Mouse (Mus musculus): ENCODE results near the gene Cubn. TPM values are rescaled to one million over a fixed set of nuclear protein-coding genes. Genes with fewer than 3 reads are reported as not detected.

Cubn gene
- total and polyA plus RNA-seq, 3 experiments: 0.03 TPM; not detected in 2

DNA sequence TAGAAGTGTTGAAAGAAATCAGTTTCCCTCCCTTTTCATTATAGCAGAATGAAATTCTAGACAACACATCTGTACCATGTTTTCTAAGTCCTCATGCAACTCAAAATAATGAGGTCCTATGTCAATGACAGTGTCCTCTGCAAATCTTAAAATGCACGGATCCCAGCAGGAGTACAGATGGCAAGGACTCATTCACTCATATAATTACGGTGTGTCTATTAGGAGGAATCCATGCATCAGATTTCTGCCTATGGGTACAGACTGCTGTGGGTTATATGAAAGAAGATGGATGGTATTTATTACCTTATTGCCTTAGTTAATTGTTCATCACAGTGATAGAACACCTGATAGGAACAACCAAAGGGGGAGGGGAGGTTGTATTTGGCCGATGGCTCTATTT, 118.8 kb downstream of the Cubn start:
- Histone ChIP-seq H3K27ac (ENCODE audit: control insufficient read depth, low read depth, low read length) (no peak overlapping the region), H3K36me3 (ENCODE audit: control insufficient read depth in 1 of 2, insufficient read depth in 2 of 2, low read length in 2 of 2) (no peaks in the 10 kb centered on the region), H3K9ac (ENCODE audit: control insufficient read depth, low read depth, low read length, poor library complexity, severe bottlenecking) (no peak overlapping the region), H3K27me3 (ENCODE audit: control insufficient read depth in 1 of 2, insufficient read depth in 2 of 2, low read length in 2 of 2) (peaks cover 0 to 2% of the 10 kb centered on the region in 2 experiments; a peak in 2 of 4 replicates), H3K9me3 (replicated peaks; ENCODE audit: insufficient read depth, low read length) (no peaks in the 10 kb centered on the region), H3K4me3 (ENCODE audit: control insufficient read depth in 1 of 2, insufficient read depth in 1 of 2, low read depth in 2 of 2, low read length in 2 of 2) (no peak overlapping the region), H3K79me2 (ENCODE audit: control insufficient read depth, insufficient read depth, low read length, poor library complexity) (no peaks in the 10 kb centered on the region), H3K4me1 (ENCODE audit: control insufficient read depth in 1 of 2, insufficient read depth in 2 of 2, low read length in 2 of 2) (no peaks in the 10 kb centered on the region)
- no peak for DNase-seq (ENCODE audit: low read depth, low spot score)
- TF ChIP-seq MAX (IDR thresholded peaks at IDR 0.05; ENCODE audit: low read length) (no peak), MEF2A (IDR thresholded peaks at IDR 0.05; ENCODE audit: extremely low read depth, insufficient replicate concordance, low read depth, low read length, poor library complexity, severe bottlenecking) (no peak), GATA1 (IDR thresholded peaks at IDR 0.05; ENCODE audit: low read depth, low read length) (no peak), USF1 (IDR thresholded peaks at IDR 0.05; ENCODE audit: low read depth, low read length) (no peak), KAT2A (conservative IDR thresholded peaks at IDR 0.05; ENCODE audit: low read depth, low read length) (no peak), RAD21 (IDR thresholded peaks at IDR 0.05; ENCODE audit: low read depth, low read length) (no peak), CTCF (IDR thresholded peaks at IDR 0.05 in 2 of 3, conservative IDR thresholded peaks at IDR 0.05 in 1 of 3; ENCODE audit: control insufficient read depth in 1 of 3, insufficient read depth in 1 of 3, low read depth in 2 of 3, low read length in 3 of 3, poor library complexity in 1 of 3, severe bottlenecking in 1 of 3) (no peak), NRF1 (IDR thresholded peaks at IDR 0.05; ENCODE audit: insufficient read depth, low read depth, low read length, poor library complexity, severe bottlenecking) (no peak)

DNA sequence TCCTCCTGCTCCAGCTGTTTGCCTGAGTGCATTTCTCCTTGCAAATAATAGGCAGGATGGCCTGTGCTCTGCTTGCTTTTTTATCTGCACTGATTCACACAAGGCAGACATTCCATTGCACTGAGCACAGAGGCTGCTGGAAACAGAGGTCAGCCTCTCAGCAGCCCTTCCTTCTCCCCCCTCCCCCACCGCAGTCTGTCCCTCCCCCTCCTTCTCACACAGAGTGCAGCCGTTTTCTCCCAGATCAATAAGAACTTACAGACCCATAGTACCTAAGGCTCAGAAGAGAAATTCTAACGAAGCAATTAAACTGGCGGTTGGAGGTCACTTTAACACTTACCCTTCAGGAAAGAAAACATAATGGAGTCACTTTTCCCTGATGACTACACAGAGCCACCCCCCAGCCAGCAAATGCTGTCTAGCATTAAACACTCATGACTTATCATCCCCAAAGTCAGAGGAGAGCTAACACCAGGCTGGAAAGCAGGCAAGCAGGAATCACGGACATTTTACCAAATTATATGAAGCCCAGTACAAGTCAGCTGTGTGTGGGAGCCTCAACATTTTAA, 119.3 kb downstream of the Cubn start:
- no peak for TF ChIP-seq ZMIZ1 (IDR thresholded peaks at IDR 0.05; ENCODE audit: low read depth, low read length)
- TF ChIP-seq POLR2AphosphoS5 (IDR thresholded peaks at IDR 0.05; ENCODE audit: borderline replicate concordance, low read depth, low read length): no peak
- TF ChIP-seq SIN3A (IDR thresholded peaks at IDR 0.05; ENCODE audit: low read length): no peak
- TF ChIP-seq TAL1 (IDR thresholded peaks at IDR 0.05; ENCODE audit: low read length): no peak
- no peak for TF ChIP-seq ZC3H11A (IDR thresholded peaks at IDR 0.05; ENCODE audit: low read depth, low read length)
- TF ChIP-seq MAFK (IDR thresholded peaks at IDR 0.05; ENCODE audit: borderline replicate concordance, low read depth, low read length): no peak
- no peak for TF ChIP-seq MAX (IDR thresholded peaks at IDR 0.05; ENCODE audit: low read length)
- no peak for TF ChIP-seq MYB (IDR thresholded peaks at IDR 0.05; ENCODE audit: low read depth, low read length)
- TF ChIP-seq ZNF384 (IDR thresholded peaks at IDR 0.05; ENCODE audit: low read depth, low read length): no peak
- no peak for TF ChIP-seq POLR2A (IDR thresholded peaks at IDR 0.05; ENCODE audit: control insufficient read depth in 1 of 2, insufficient read depth in 1 of 2, low read depth in 1 of 2, low read length in 2 of 2, poor library complexity in 1 of 2)
- DNase-seq (ENCODE audit: low read depth, low spot score): no peak
- H3K79me2 ChIP-seq (ENCODE audit: control insufficient read depth, insufficient read depth, low read length, poor library complexity): no peaks in the 10 kb centered on the region
- no peaks in the 10 kb centered on the region for H3K4me1 ChIP-seq (ENCODE audit: control insufficient read depth in 1 of 2, insufficient read depth in 2 of 2, low read length in 2 of 2)
- H3K36me3 ChIP-seq (ENCODE audit: control insufficient read depth in 1 of 2, insufficient read depth in 2 of 2, low read length in 2 of 2): no peaks in the 10 kb centered on the region
- no peaks in the 10 kb centered on the region for H3K9me3 ChIP-seq (replicated peaks; ENCODE audit: insufficient read depth, low read length)
- no peak overlapping the region for H3K9ac ChIP-seq (ENCODE audit: control insufficient read depth, low read depth, low read length, poor library complexity, severe bottlenecking)
- no peak overlapping the region for H3K27ac ChIP-seq (ENCODE audit: control insufficient read depth, low read depth, low read length)
- H3K4me3 ChIP-seq (ENCODE audit: control insufficient read depth in 1 of 2, insufficient read depth in 1 of 2, low read depth in 2 of 2, low read length in 2 of 2): no peak overlapping the region
- H3K27me3 ChIP-seq (ENCODE audit: control insufficient read depth in 1 of 2, insufficient read depth in 2 of 2, low read length in 2 of 2): peaks cover 0 to 2% of the 10 kb centered on the region in 2 experiments; a peak in 2 of 4 replicates
